Mouse (Mus musculus): ENCODE measurements around the gene Triap1.
"Not testable (repeated sequence)": the region's sequence is repeated elsewhere in the genome, so short reads cannot be mapped to it uniquely, and the experiment has no call there.

The Triap1 gene

DNA sequence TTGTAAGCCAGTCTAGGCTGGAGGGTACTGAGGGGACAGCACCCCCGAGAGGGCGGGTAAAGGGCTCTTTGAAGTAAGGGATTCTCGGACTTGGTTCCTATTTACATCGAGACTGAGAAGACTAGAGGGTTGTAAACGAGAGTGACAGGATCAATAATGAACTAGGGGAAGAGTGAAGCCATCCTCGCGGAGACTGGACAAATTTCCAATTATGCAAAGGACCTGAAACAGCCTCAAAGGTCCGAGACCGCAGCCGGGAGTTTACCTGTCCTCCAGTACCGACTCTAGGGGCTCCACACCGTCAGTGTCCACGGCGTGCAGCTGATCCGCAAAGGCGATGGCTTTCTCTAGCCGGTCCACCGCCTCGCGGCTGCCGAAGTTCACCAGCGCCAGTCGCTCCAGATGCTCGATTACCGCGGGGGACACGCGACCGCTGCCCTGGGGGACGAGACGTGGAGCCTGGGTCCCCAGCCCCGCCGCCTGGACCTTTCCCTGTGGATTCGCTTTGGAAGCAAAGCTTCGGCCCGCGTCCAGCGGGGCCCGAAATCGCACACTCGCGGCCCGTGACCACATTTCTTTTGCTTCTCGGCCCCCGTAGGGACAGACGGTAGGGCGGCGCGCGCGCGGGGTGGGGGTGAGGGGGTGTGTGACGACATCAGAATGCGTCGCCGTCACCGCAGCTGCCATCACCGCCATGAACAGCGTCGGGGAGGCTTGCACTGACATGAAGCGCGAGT lies at the start of gene Triap1, which contains the start of gene Gatc:
Gene Triap1, plus strand, starts transcription at position 649 of the 737 bp plus-strand sequence.
Gene Gatc, minus strand, starts transcription at position 602 of the 737 bp plus-strand sequence.
- peak; percentile 84 to 92 for DNase-seq (ENCODE audit: low spot score in 2 of 2)

GRCm38 (mm10) chr5:115294173-115294572 lies 46.9 kb upstream of the Triap1 start:
- DNase-seq (ENCODE audit: low spot score in 2 of 2) = no peak

DNA sequence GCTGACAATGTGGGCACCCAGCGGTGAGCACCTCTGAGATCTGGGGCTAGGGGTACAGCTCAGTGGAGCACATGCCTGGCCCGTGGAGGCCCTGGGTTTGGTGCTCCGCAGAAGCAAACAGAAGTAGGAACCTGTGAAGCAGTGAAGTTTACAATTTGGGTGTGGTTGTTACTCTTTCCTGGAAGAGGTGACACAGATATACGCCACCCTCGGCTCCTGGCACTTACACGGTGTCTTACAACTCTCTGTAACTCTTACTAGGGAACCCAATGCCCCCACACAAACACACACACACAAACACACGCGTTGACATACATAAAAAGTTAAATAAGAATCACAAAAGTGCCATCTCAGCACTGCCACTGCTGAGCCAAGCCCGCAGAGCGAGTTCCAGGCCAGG lies 44.7 kb upstream of the Triap1 start:
- no peak for DNase-seq (ENCODE audit: low spot score in 2 of 2)

DNA sequence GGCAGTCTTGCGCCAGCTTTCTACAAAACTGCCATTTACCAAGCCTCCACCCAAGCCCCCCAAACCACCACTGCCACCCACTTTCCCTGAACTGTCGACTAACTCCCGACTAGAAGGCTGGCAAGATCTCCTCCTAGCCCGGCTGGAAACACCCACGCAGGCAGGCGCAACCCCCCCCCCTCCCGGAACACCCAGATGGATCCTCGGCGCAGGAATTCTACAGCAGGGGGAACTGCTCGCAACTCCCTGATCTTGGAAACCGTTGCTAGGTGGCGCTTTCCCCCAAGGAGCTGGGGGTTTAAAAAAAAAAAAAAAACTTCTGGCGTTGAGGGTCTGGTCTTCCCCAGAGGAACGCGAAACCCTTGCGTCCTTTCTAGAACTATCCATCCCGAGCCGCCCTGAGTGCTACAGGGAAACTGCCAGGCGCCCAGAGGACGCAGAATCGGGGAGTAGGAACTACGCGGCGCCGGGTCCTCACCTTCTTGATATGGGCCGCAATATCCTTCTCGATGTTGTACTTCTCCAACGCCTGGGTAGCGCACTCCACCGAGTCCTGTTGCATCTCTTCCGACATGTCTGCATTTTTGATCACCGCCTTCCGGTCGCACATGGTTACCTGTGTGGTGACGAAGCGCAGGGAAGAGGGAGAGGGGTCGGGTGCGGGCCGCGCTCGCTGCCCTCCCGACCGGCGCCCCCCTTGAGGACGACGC lies 40.8 kb upstream of the Triap1 start:
- peak; percentile 56 to 65 for DNase-seq (ENCODE audit: low spot score in 2 of 2)

DNA sequence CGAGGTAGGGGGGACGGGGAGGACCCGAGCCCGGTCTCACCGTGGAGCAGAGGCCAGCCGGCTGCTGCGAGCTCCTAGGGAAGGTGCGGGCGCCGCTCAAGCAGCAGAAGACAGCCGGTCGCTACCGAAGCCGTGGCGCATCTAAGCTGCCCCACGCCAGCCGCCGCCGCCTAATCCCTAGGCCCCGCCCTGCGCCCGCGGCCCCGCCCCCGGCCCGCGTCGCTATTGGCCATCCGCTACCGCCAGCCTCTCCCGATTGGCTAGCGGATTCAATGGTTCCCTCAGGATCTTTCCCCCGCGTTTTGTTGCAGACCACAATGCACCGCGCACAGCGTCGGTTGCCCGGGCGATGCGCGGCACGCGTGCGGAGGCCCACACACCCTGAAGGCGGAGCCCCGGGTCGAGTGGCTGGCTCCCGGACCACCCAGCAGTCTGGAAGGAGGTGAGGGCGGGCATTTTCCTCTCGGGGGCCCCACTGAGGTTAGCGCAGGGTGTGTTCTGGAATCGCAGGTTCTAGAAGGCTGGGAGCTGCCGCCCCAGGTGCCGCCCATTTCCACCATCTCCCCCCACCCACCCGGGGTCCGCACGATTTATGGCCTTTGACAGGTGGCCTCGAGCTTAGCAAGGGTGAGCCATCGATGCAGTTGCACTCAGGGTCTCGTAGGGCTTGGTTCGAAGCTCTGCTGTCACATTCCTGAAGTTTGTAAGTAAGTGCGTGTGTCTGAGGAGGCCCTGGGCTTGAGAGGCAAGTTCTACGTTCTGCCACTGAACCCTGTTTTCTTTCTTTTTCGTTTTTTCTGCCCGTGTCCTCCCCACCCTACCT lies 40.0 kb upstream of the Triap1 start, which contains the start of gene Dynll1:
Gene Dynll1, minus strand, starts transcription at position 208 of the 823 bp plus-strand sequence.
- DNase-seq (ENCODE audit: low spot score in 2 of 2) = peak; percentile 99 to 100

GRCm38 (mm10) chr5:115301615-115302014 lies 39.4 kb upstream of the Triap1 start:
- no peak for DNase-seq (ENCODE audit: low spot score in 2 of 2)

DNA sequence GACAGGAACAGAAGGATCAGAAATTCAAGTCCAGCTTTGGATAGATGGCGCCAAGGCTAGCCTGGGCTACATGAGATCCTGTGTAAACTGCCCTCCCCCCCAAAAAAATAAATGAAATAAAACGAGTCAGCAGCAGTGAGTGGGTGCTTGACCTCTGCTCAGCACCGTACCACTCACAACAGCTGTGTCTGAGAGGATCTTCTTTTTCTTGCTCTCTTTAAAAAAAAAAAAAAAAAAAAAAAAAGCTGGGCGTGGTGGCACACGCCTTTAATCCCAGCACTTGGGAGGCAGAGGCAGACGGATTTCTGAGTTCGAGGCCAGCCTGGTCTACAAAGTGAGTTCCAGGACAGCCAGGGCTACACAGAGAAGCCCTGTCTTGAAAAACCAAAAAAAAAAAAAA lies 38.8 kb upstream of the Triap1 start:
- not testable (repeated sequence) for DNase-seq (ENCODE audit: low spot score in 2 of 2)

GRCm38 (mm10) chr5:115312354-115312753 lies 28.7 kb upstream of the Triap1 start:
- no peak for DNase-seq (ENCODE audit: low spot score in 2 of 2)

DNA sequence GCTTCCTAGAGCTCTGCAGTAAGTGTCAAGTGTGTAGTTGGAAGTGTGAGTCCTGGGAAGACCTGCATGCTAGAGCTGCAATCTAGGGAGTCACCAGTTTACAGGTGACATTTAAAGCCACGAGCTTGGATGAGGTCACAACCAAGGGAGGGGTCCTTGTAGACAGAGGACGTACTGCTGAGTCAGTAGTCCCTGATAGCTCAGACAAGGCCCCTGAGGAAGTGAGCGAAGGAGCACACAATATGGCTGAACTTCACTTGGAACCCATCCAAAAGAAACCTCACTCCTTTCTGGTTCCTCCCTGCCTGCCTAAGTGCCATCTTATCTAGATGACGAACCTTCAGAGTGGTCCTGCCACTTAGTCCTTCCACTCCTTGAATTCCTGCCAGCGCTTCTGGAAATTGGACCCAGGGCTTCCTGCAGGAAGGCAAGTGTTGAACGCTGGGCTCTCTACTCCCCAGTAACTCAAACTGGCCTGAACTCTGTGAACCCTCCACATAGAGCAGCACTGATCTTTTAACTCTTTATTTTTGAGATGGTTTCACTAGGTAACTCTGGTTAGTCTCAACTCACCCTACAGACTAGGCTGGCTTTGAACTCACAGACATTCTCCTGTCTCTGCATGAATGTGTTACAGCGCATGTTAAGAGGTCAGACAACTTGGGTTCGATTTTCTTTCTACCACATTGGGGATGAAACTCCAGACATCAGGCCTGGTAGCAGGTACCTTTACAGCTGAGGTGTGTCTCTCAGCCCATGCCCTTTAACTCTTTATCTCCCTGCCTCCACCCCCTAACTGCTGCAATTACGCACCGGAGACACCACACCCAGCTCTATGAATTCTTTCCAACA lies 28.0 kb upstream of the Triap1 start:
- no peak for DNase-seq (ENCODE audit: low spot score in 2 of 2)

DNA sequence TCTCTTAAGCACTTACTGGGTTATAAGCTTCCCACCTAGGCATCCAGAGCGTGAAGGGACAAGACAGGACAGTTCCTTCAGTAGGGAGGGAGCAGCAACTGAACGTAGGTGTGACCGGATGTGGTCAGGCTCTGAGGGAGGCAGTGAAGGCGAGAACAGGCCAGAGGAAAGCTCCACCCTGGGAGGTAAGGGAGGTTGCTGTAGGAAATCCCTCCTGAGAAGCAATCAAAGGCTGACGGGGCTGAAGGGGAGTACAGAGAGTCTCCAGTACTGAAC lies 27.4 kb upstream of the Triap1 start:
- DNase-seq (ENCODE audit: low spot score in 2 of 2) = no peak

- DNase-seq (ENCODE audit: low spot score in 2 of 2) = no peak
Observed at GRCm38 (mm10) chr5:115316968-115317644, 23.9 kb upstream of the Triap1 start.

DNA sequence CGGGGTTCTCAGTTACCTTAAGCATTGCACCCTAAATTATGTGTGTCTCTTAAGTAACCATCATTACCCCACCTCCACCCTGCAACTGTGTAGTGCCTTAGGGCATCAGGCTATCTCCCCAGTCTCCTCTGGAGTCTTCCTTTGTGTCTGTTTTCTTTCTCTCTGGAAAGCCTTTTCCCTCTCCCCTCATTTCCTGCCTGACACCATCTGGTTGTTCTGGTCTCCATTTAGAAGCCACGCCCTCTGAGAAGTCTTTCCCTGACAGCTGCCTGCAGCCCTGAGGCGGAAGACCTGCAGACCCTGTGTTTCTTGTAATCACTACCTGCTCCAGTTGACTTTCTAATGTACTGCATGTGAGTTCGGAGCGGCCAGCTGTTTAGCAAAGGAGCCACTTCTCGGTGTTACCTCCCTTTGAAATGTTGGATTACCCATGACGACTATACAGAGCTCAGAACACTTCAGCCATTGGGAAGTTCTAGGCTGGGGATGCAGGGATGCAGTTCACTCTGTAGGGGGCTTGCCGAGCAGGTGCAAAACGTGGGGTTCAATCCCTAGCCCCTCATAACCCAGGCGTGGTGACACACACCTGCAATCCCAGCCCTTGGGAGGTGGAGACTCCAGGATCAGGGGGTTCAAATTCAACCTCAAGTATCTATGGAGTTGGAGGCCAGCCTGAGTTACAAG lies 23.2 kb upstream of the Triap1 start:
- DNase-seq (ENCODE audit: low spot score in 2 of 2) = no peak

DNA sequence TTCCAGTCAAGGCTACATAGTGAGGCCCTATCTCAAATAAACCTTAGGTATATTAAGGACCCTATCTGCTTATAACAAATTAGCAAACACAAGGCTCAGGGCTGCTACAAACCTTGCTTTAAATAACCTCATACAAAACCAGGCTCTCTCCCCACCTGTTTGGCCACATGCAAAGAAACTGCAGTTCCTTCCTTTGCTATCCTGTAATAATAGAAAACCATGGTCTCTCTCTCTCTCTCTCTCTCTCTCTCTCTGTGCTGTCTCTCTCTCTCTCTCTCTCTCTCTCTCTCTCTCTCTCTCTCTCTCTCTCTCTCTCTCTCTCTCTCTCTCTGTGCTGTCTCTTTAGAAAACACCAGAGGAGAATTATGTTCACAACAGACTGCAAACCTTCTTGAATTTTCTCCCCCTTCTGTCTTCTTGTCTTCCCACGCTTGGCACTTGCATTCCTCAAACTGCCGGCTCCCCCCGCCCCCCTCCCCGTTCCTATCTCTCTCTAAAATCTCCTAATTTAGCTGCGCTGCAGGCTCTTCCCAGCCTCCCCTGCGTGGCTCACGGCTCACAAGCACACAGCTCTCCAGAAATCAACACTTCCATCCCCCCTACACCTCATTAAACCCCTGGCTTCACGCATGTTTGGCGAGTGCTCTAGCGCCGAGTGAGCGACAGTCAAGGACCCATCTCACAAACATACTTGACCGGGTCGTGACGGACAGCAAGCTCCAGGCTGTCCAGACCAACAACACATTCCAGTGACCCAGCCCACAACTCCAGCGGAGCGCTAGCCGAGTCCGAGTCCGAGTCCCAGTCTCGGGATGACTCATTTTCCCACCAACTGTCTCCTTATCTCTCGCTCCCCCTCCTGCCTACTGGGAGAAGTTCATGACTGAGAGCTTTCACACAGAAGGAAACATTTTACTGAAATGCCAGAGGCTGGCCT lies 21.8 kb upstream of the Triap1 start:
- peak; percentile 76 to 79 for DNase-seq (ENCODE audit: low spot score in 2 of 2)

GRCm38 (mm10) chr5:115326256-115326831 lies 14.7 kb upstream of the Triap1 start:
- DNase-seq (ENCODE audit: low spot score in 2 of 2) = no peak

GRCm38 (mm10) chr5:115326875-115327609 lies 14.0 kb upstream of the Triap1 start, which contains the start of gene Srsf9:
Gene Srsf9, plus strand, starts transcription at chr5:115327177.
- peak; percentile 94 to 97 for DNase-seq (ENCODE audit: low spot score in 2 of 2)

GRCm38 (mm10) chr5:115327610-115328548 lies 13.1 kb upstream of the Triap1 start:
- DNase-seq (ENCODE audit: low spot score in 2 of 2) = peak; percentile 43 to 62

DNA sequence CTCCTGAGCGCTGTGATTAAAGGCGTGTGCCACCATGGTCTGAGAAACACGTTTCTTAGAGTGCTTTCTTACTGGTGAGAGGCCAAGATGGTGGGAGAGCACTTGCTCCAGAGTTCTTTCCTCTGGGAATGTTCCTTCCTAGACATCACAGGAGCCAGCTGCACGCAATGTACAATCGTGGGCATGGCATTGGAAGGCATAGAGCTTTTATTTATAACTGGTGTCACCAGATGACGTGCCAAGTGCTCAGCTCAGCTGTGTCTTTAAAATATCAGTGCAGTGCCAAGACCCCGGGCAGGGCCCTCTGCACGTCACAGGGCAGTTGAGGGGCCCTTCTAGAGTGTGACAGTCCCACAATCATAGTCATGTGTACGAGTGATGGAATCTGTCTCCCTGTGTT lies 10.1 kb upstream of the Triap1 start:
- no peak for DNase-seq (ENCODE audit: low spot score in 2 of 2)

Measured in urinary bladder, postnatal 4 days (tissue).